Mouse (Mus musculus) neutrophil, adult 83 days (primary cell): ENCODE measurements around the gene Klrc2. TPM values are rescaled to one million over a fixed set of nuclear protein-coding genes. Genes with fewer than 3 reads are reported as not detected.

Experiments used
- total RNA-seq, 2 experiments: library from RNA; stranded (reverse); gene quantifications; one replicate each; pipeline ENCODE4 v1.2.4; 2023

Gene Klrc2
- total RNA-seq: under 1 TPM in 1 of 2 experiments, not detected in 1; 0.13 TPM

GRCm38 (mm10) chr6:129660589-129660988 lies at the start of gene Klrc2:
Klrc2 (minus strand) TSS chr6:129660689.

GRCm38 (mm10) chr6:129678873-129679272 lies 18.4 kb upstream of the Klrc2 start, which contains the start of gene Klrc1:
Klrc1 (minus strand) TSS chr6:129678973.

DNA sequence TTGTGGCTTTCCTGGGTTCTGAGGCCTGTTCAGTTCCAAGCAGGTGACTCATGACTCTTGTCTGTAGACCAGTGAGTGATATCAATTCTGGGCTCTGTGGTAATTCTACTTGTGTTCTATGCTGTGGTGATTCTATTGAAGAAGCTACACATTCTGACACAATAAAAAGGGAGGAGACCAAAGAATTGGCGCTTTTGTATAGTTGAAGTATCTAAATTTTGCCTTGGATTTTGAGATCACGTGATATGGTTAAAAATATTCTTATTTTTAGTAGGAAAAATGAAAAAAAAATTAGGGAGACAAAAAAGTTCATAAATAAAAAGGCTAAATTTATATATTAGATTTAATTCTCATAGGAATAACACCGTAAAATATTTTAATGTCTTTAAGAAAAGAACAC lies 17.3 kb downstream of the Klrc2 start, which contains the start of gene Klrc3:
Klrc3 (minus strand) TSS at position 101 of the 400 bp plus-strand sequence.

DNA sequence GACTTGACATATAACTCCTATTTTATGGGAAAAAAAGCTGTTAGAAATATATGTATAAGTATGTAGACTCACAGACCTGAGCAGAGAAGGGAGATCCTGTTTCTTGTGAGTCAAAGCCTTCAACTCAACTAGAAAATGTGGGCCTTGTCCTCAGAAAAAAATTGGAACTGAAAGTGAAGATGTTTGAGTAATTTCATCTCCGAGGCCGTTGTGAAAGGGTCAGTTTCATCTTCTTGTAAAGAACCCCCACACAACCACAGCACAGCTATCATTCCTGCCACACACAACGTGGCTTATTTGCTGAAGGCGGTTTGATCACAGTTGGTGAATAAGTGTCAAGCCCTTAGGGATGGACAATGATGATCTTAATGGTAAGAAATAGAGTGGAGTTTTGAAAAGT lies 36.8 kb downstream of the Klrc2 start, which contains the start of gene Klrk1:
Klrk1 (minus strand) TSS at position 130 of the 400 bp plus-strand sequence.

Other genes starting within 250 kb of the Klrc2 start
- gene Clec1a, start 208.7 kb downstream of the Klrc2 start, total RNA-seq: under 1 TPM; 0.26 to 0.46 TPM
- 10 to 100 TPM; 39.0 to 42.5 TPM for gene Olr1, start 153.5 kb downstream of the Klrc2 start, total RNA-seq
- gene Tmem52b, start 148.1 kb downstream of the Klrc2 start, total RNA-seq: 1 to 10 TPM in 1 of 2 experiments, under 1 TPM in 1; 0.77 to 1.5 TPM
- 10 to 100 TPM; 18.5 to 22.4 TPM for gene Gabarapl1, start 127.5 kb downstream of the Klrc2 start, total RNA-seq
- gene Klre1, start 82.8 kb downstream of the Klrc2 start, total RNA-seq: not detected
- gene Klrd1, start 68.9 kb downstream of the Klrc2 start, total RNA-seq: not detected
- 1 to 10 TPM; 1.4 to 1.8 TPM for gene Klrk1, start 36.8 kb downstream of the Klrc2 start, total RNA-seq
- not detected for gene Klrc3, start 17.4 kb downstream of the Klrc2 start, total RNA-seq
- gene Klrc1, start 18.3 kb upstream of the Klrc2 start, total RNA-seq: not detected
- gene Klri1, start 56.4 kb upstream of the Klrc2 start, total RNA-seq: not detected
- not detected for gene Klri2, start 79.8 kb upstream of the Klrc2 start, total RNA-seq
- gene Gm156, start 123.6 kb upstream of the Klrc2 start, total RNA-seq: not detected
- not detected for gene Gm17631, start 202.0 kb upstream of the Klrc2 start, total RNA-seq
- 10 to 100 TPM; 45.4 to 70.7 TPM for gene Klra17, start 216.0 kb upstream of the Klrc2 start, total RNA-seq